Mouse (Mus musculus) ES-E14 (cell line): ENCODE results near the gene E2f1.

Source experiments
- MAFK ChIP-seq: IDR thresholded peaks from 2 replicates; pipeline ENCODE4 v1.6.1; 2014; ENCODE audit warnings: mild to moderate bottlenecking, low read depth, low read length, inconsistent platforms; ENCODE audit not compliant: insufficient read depth
- ZC3H11A ChIP-seq: IDR thresholded peaks from 2 replicates; pipeline ENCODE4 v1.6.1; 2012; ENCODE audit warnings: low read depth, mild to moderate bottlenecking, inconsistent platforms, low read length, borderline replicate concordance

DNA sequence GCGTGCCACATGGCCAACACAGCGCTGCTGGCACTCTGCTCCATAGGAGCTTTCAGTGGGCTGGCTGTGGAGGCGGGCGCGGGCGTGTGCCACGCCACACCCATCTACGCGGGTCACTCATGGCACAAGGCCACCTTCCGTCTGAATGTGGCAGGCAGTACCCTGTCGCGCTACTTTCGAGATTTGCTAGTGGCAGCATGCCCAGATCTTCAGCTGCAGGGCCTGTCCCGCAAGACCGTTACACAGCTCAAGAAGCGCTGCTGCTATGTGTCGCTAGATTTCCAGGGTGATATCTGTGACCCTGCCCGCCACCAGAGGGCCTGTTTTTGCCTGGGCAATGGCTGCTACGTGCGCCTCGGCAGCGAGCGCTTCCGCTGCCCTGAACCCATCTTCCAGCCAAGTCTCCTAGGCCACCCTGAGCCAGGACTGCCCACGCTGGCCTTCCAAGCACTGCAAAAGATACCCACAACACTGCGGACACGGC is 17.2 kb downstream of the E2f1 start:
- TF ChIP-seq MAFK (no peak), ZC3H11A (no peak)
